Mouse (Mus musculus): ENCODE measurements around the gene Acap3.

- TF ChIP-seq GATA1 (IDR thresholded peaks at IDR 0.05; ENCODE audit: low read length) (no peak), TAL1 (IDR thresholded peaks at IDR 0.05; ENCODE audit: low read length) (no peak; the same call in 2 of the 3 replicates)
Observed at GRCm38 (mm10) chr4:155892438-155893211, 1.0 kb downstream of the Acap3 start.
